Mouse (Mus musculus): ENCODE data around the gene Tbc1d2b. TPM values are rescaled to one million over a fixed set of nuclear protein-coding genes. Genes with fewer than 3 reads are reported as not detected.

Gene Tbc1d2b
- polyA plus RNA-seq, 1 experiment from 2014 or later = 5.8 TPM

DNA sequence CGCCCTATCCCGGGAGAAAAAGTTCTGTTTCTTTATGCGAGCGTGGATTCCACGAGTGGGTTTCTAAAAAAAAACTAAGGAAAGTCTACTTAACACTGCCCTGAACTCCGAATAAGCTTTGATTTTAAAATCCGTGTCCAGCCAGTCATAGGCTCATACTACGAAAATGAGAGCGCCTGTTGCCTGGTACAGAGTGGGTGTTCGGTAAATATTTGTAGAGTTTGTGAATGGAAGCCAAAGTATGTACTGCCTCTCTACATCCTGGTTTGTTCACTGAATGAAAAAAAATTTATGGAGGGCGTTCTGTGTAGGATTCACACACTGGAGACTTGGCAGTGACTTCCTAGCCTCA lies 316 bp upstream of the Tbc1d2b start:
- ATAC-seq (ENCODE audit: low read depth) = peak; percentile 22
- H3K36me3 ChIP-seq (ENCODE audit: control insufficient read depth, insufficient read depth, low read length) = no peaks in the 10 kb centered on the region
- peaks cover 2% of the 10 kb centered on the region; the same call in 1 of the 2 replicates for H3K27me3 ChIP-seq (ENCODE audit: control insufficient read depth, insufficient read depth, low read length)
- H3K4me3 ChIP-seq (ENCODE audit: low read depth, low read length) = peak overlapping the region; percentile 74
- 18% methylated on average over 11 of the region's 11 CpGs for WGBS
- no peak overlapping the region for H3K27ac ChIP-seq (ENCODE audit: low read depth, low read length)
- H3K4me1 ChIP-seq (ENCODE audit: control insufficient read depth, insufficient read depth, low read length) = peaks cover 10% of the 10 kb centered on the region
- H3K9ac ChIP-seq (replicated peaks; ENCODE audit: low read depth, low read length) = peak overlapping the region; percentile 85
- H3K4me2 ChIP-seq (ENCODE audit: low read depth, low read length) = peak overlapping the region; percentile 90
- H3K9me3 ChIP-seq (ENCODE audit: control insufficient read depth, low read length) = no peaks in the 10 kb centered on the region

DNA sequence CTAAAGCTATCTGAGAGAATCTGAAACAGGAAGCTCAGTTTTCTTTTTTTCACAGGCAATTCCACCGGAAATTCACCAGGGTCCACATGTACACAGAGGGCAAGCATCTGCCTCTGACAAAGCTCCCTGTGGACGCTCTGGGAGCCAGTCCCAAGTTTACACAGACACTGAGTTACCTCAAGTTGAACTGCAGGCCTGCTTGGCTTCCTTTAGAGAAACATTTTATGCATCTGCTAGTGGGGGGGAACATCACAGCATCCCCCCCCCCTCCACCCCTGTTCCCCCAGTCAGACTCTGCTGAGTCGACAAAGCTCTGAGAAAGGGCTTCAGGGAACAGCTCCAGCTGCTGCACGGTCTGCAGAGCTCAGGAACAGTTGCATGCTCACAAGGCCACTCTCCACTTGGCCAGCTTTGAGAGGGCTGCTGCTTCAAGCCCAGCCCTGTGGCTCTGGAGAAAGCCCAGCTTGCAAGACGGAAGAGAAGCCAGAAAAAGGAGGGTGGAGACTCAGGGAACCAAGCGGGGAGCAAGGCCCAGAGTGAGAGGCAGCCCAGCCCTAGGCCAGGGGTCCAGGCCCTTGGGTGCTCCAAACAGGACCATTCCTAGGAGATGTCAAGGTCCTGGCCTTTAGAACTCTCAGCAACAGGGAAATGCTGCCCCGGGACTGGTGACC lies 1.5 kb downstream of the Tbc1d2b start:
- Histone ChIP-seq H3K27ac (ENCODE audit: low read depth, low read length) (peak overlapping the region; percentile 34; the same call in 1 of the 2 replicates), H3K27me3 (ENCODE audit: control insufficient read depth, insufficient read depth, low read length) (peaks cover 2% of the 10 kb centered on the region; the same call in 1 of the 2 replicates), H3K4me3 (ENCODE audit: low read depth, low read length) (peak overlapping the region; percentile 74), H3K36me3 (ENCODE audit: control insufficient read depth, insufficient read depth, low read length) (no peaks in the 10 kb centered on the region), H3K9ac (replicated peaks; ENCODE audit: low read depth, low read length) (peak overlapping the region; percentile 85; the same call in 1 of the 2 replicates), H3K4me1 (ENCODE audit: control insufficient read depth, insufficient read depth, low read length) (peaks cover 10% of the 10 kb centered on the region), H3K4me2 (ENCODE audit: low read depth, low read length) (peak overlapping the region; percentile 90), H3K9me3 (ENCODE audit: control insufficient read depth, low read length) (no peaks in the 10 kb centered on the region)
- ATAC-seq (ENCODE audit: low read depth) = peak; percentile 14; the same call in 1 of the 2 replicates
- WGBS = 37% methylated on average over 7 of the region's 7 CpGs

DNA sequence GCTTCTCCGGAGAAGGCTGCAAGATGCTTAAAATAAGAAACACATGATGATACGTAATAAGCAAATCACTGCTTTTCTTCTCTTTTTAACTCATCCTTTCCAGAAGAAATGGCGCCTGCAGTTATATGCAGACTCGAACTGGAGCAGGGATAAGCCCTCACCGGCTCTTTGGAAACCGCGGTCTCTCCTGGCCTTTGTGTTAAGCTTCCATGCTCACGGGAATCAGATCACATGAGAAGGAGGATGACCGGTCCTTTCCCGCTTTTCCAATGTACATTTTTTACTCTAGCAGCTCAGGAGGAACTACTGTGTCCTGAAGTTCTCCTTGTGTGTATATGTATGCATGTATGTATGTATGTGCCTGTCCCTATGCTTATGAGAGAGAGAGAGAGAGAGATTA lies 3.7 kb downstream of the Tbc1d2b start:
- Histone ChIP-seq H3K27me3 (ENCODE audit: control insufficient read depth, insufficient read depth, low read length) (peaks cover 2% of the 10 kb centered on the region; the same call in 1 of the 2 replicates), H3K9me3 (ENCODE audit: control insufficient read depth, low read length) (no peaks in the 10 kb centered on the region), H3K9ac (replicated peaks; ENCODE audit: low read depth, low read length) (no peak overlapping the region), H3K4me3 (ENCODE audit: low read depth, low read length) (no peak overlapping the region), H3K4me1 (ENCODE audit: control insufficient read depth, insufficient read depth, low read length) (peaks cover 10% of the 10 kb centered on the region), H3K4me2 (ENCODE audit: low read depth, low read length) (no peak overlapping the region), H3K36me3 (ENCODE audit: control insufficient read depth, insufficient read depth, low read length) (no peaks in the 10 kb centered on the region), H3K27ac (ENCODE audit: low read depth, low read length) (no peak overlapping the region)
- ATAC-seq (ENCODE audit: low read depth) = no peak
- WGBS = 91% methylated on average over 10 of the region's 10 CpGs

DNA sequence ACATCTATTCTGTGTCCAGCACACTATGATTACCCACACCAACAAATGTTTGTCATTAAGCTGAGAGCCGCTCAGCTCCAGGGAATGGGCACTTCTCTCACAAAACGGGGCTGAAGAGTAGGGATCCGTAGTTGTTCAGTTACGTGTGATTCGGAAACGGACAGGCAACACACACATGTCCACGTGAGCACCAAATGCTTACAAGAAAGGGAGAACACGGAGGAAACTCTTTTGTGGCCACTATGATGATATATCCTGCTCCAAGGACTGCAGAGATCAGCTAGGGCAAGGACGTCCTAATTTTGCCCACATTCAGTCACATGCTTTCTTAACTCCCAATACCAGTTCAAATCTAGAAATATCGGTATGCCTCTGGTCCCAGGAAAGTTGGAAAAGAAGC lies 4.5 kb downstream of the Tbc1d2b start:
- WGBS = 95% methylated on average over 10 of the region's 10 CpGs
- Histone ChIP-seq H3K36me3 (ENCODE audit: control insufficient read depth, insufficient read depth, low read length) (no peaks in the 10 kb centered on the region), H3K9me3 (ENCODE audit: control insufficient read depth, low read length) (no peaks in the 10 kb centered on the region)

GRCm38 (mm10) chr9:90265322-90266039 lies 5.1 kb downstream of the Tbc1d2b start:
- H3K27ac ChIP-seq (ENCODE audit: low read depth, low read length) = no peak overlapping the region
- H3K9ac ChIP-seq (replicated peaks; ENCODE audit: low read depth, low read length) = no peak overlapping the region
- peaks cover 2% of the 10 kb centered on the region; the same call in 1 of the 2 replicates for H3K27me3 ChIP-seq (ENCODE audit: control insufficient read depth, insufficient read depth, low read length)
- H3K4me3 ChIP-seq (ENCODE audit: low read depth, low read length) = no peak overlapping the region
- no peaks in the 10 kb centered on the region for H3K9me3 ChIP-seq (ENCODE audit: control insufficient read depth, low read length)
- peaks cover 10% of the 10 kb centered on the region for H3K4me1 ChIP-seq (ENCODE audit: control insufficient read depth, insufficient read depth, low read length)
- H3K36me3 ChIP-seq (ENCODE audit: control insufficient read depth, insufficient read depth, low read length) = no peaks in the 10 kb centered on the region
- 90% methylated on average over 5 of the region's 5 CpGs for WGBS
- no peak overlapping the region for H3K4me2 ChIP-seq (ENCODE audit: low read depth, low read length)
- no peak for ATAC-seq (ENCODE audit: low read depth)

More for the DNA sequence above, 4.5 kb downstream of the Tbc1d2b start:
- Histone ChIP-seq H3K27me3 (ENCODE audit: control insufficient read depth, insufficient read depth, low read length) (peaks cover 2% of the 10 kb centered on the region; the same call in 1 of the 2 replicates), H3K4me1 (ENCODE audit: control insufficient read depth, insufficient read depth, low read length) (peaks cover 10% of the 10 kb centered on the region), H3K9ac (replicated peaks; ENCODE audit: low read depth, low read length) (no peak overlapping the region), H3K4me2 (ENCODE audit: low read depth, low read length) (no peak overlapping the region), H3K4me3 (ENCODE audit: low read depth, low read length) (no peak overlapping the region), H3K27ac (ENCODE audit: low read depth, low read length) (no peak overlapping the region)
- no peak for ATAC-seq (ENCODE audit: low read depth)

- Histone ChIP-seq H3K9ac (replicated peaks; ENCODE audit: low read depth, low read length) (no peak overlapping the region), H3K27me3 (ENCODE audit: control insufficient read depth, insufficient read depth, low read length) (no peaks in the 10 kb centered on the region), H3K9me3 (ENCODE audit: control insufficient read depth, low read length) (no peaks in the 10 kb centered on the region), H3K4me2 (ENCODE audit: low read depth, low read length) (no peak overlapping the region), H3K4me3 (ENCODE audit: low read depth, low read length) (no peak overlapping the region), H3K27ac (ENCODE audit: low read depth, low read length) (no peak overlapping the region), H3K4me1 (ENCODE audit: control insufficient read depth, insufficient read depth, low read length) (no peaks in the 10 kb centered on the region), H3K36me3 (ENCODE audit: control insufficient read depth, insufficient read depth, low read length) (no peaks in the 10 kb centered on the region)
- ATAC-seq (ENCODE audit: low read depth) = no peak
- 96% methylated on average over 4 of the region's 4 CpGs for WGBS
Observed at GRCm38 (mm10) chr9:90263340-90263679, 7.3 kb downstream of the Tbc1d2b start.

GRCm38 (mm10) chr9:90262591-90263339 lies 7.8 kb downstream of the Tbc1d2b start:
- Histone ChIP-seq H3K9ac (replicated peaks; ENCODE audit: low read depth, low read length) (no peak overlapping the region), H3K9me3 (ENCODE audit: control insufficient read depth, low read length) (no peaks in the 10 kb centered on the region), H3K4me1 (ENCODE audit: control insufficient read depth, insufficient read depth, low read length) (no peaks in the 10 kb centered on the region), H3K4me2 (ENCODE audit: low read depth, low read length) (no peak overlapping the region), H3K36me3 (ENCODE audit: control insufficient read depth, insufficient read depth, low read length) (no peaks in the 10 kb centered on the region), H3K4me3 (ENCODE audit: low read depth, low read length) (no peak overlapping the region), H3K27ac (ENCODE audit: low read depth, low read length) (no peak overlapping the region), H3K27me3 (ENCODE audit: control insufficient read depth, insufficient read depth, low read length) (no peaks in the 10 kb centered on the region)
- 89% methylated on average over 7 of the region's 7 CpGs for WGBS
- ATAC-seq (ENCODE audit: low read depth) = no peak

- 76% methylated on average over 3 of the region's 3 CpGs for WGBS
- Histone ChIP-seq H3K36me3 (ENCODE audit: control insufficient read depth, insufficient read depth, low read length) (no peaks in the 10 kb centered on the region), H3K4me2 (ENCODE audit: low read depth, low read length) (no peak overlapping the region), H3K27ac (ENCODE audit: low read depth, low read length) (no peak overlapping the region), H3K9ac (replicated peaks; ENCODE audit: low read depth, low read length) (no peak overlapping the region), H3K4me3 (ENCODE audit: low read depth, low read length) (no peak overlapping the region), H3K4me1 (ENCODE audit: control insufficient read depth, insufficient read depth, low read length) (no peaks in the 10 kb centered on the region), H3K27me3 (ENCODE audit: control insufficient read depth, insufficient read depth, low read length) (no peaks in the 10 kb centered on the region), H3K9me3 (ENCODE audit: control insufficient read depth, low read length) (no peaks in the 10 kb centered on the region)
- ATAC-seq (ENCODE audit: low read depth) = no peak
Observed at GRCm38 (mm10) chr9:90262063-90262462, 8.5 kb downstream of the Tbc1d2b start.

Measured in neural tube, embryonic 14.5 days (tissue).